Mouse (Mus musculus) frontal cortex, postnatal 10 days (tissue): ENCODE data around the gene Gm20830.
"Not testable (repeated sequence)": the region's sequence is repeated elsewhere in the genome, so short reads cannot be mapped to it uniquely, and the experiment has no call there.

Source experiments
- DNase-seq, 2 experiments: peaks; one replicate each; pipeline ENCODE4 v3.0.0; 2022; ENCODE audit warnings: low spot score in 2 of 2, mixed read lengths in 1 of 2

The Gm20830 gene

DNA sequence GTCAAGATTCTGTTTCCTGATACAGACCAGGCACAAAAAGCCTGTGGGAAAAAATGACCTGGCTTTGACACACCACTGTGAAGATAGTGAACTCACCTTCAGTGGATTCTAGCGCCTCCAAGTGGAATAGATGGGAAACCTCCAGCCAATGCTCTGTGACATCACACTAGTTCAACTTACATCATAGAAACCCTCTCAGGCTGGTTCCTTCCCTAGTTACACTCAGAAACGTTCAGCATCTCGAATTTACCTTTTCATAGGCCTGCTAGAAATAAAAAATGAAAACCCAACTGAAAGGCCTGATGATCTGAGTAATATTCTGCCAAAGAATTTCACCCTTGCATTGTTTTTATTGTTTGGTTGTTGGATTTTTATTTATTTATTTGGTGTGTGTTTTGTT lies at the start of gene Gm20830:
Gene Gm20830, minus strand, starts transcription at position 101 of the 400 bp plus-strand sequence.
- not testable (repeated sequence) for DNase-seq
